Mouse (Mus musculus): ENCODE results near the gene Il18bp. TPM values are rescaled to one million over a fixed set of nuclear protein-coding genes. Genes with fewer than 3 reads are reported as not detected.

Gene Il18bp
- polyA plus RNA-seq (2012; ENCODE audit: low replicate concordance): 5.3 and 23.4 TPM in 2 replicates

DNA sequence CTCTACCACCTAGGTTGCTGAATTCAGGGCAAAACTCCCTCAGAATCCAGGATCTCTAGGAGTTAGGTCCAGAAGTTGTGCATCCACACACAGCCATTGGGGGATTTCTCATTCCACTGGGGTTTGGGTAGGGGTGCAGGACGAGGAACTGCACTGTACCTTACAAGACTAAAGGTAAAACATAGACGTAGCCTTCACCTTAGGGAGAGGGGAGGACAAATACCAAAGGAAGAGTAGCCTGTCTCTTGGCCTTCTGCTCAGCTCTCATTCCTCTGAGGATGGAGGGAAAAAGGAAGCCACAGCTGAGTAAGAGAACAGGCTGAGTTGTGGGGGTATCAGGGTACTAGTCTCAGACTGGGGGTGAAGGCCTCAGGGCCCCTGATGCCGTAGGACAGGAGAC lies at the start of gene Il18bp:
Gene Il18bp, minus strand, starts transcription at position 101 of the 400 bp plus-strand sequence.

DNA sequence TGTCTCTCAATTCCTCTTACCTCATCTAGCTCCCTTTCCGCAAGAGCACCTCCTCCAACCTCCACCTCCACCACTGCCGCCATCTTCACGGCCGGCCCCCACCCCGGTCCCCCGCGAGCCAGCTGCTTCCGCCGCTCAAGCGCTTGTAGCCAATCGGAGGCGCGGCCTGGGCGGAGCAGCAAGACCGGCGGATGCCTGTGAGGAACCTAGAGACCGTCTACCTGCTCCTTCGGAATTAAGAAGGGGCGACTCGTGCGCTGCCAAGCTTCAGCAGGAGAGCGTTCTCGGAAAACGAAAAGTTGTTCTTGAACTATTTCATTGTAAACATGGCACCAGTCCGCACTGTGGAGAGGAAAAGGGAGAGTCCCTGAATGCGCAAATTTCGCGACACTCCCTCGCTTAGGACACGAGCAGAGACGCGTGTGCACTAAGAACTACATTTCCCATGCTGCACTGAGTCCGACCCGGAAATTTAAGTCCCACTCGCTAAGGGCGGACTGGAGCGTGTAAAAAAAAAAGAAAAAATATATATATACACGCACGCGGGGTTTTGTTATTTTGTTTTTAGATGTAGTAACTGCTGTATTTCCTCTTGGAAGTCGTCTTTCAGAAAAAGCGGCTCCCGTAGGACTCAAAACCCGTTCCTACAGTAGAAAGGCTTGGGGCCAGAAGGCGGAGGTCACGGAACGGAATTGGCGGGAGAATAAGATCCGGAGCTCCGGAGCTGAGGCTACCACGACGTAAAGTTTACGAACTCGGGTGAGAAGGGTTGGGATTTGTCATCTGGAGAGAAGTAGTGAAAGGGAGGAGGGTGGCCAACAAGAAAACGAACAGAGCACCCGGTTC lies 46.8 kb upstream of the Il18bp start, which contains the start of the genes Rnf121, Xndc1 and Xntrpc:
Gene Rnf121, minus strand, starts transcription at position 424 of the 846 bp plus-strand sequence.
Gene Xndc1, plus strand, starts transcription at position 466 of the 846 bp plus-strand sequence.
Gene Xntrpc, plus strand, starts transcription at position 668 of the 846 bp plus-strand sequence.

Other genes with a start within 250 kb of the Il18bp start
- gene Phox2a, start 200.4 kb downstream of the Il18bp start, polyA plus RNA-seq (2012; ENCODE audit: low replicate concordance): 0.10 and 0.22 TPM in 2 replicates
- 126 and 174 TPM in 2 replicates for gene Inppl1, start 180.5 kb downstream of the Il18bp start, polyA plus RNA-seq (2012; ENCODE audit: low replicate concordance)
- gene Folr2, start 161.5 kb downstream of the Il18bp start, polyA plus RNA-seq (2012; ENCODE audit: low replicate concordance): not detected in 2 replicates
- 42.3 and 54.1 TPM in 2 replicates for gene Anapc15, start 155.0 kb downstream of the Il18bp start, polyA plus RNA-seq (2012; ENCODE audit: low replicate concordance)
- 15.0 and 17.2 TPM in 2 replicates for gene Folr1, start 147.9 kb downstream of the Il18bp start, polyA plus RNA-seq (2012; ENCODE audit: low replicate concordance)
- gene Lamtor1, start 112.8 kb downstream of the Il18bp start, polyA plus RNA-seq (2012; ENCODE audit: low replicate concordance): 131 and 178 TPM in 2 replicates
- not detected in 2 replicates for gene Tomt, start 112.3 kb downstream of the Il18bp start, polyA plus RNA-seq (2012; ENCODE audit: low replicate concordance)
- not detected in 2 replicates for gene Lrrc51, start 84.8 kb downstream of the Il18bp start, polyA plus RNA-seq (2012; ENCODE audit: low replicate concordance)
- gene Numa1, start 84.6 kb downstream of the Il18bp start, polyA plus RNA-seq (2012; ENCODE audit: low replicate concordance): 74.4 and 142 TPM in 2 replicates
- gene Rnf121, start 46.8 kb upstream of the Il18bp start, polyA plus RNA-seq (2012; ENCODE audit: low replicate concordance): 0.57 and 3.2 TPM in 2 replicates
- 13.5 and 17.2 TPM in 2 replicates for gene Xndc1, start 46.8 kb upstream of the Il18bp start, polyA plus RNA-seq (2012; ENCODE audit: low replicate concordance)
- gene Xntrpc, start 47.0 kb upstream of the Il18bp start, polyA plus RNA-seq (2012; ENCODE audit: low replicate concordance): 0.64 TPM in 1 of 2 replicates, not detected in the other
- gene Trpc2, start 64.4 kb upstream of the Il18bp start, polyA plus RNA-seq (2012; ENCODE audit: low replicate concordance): 0.15 and 4.1 TPM in 2 replicates
- not detected in 2 replicates for gene Art1, start 83.1 kb upstream of the Il18bp start, polyA plus RNA-seq (2012; ENCODE audit: low replicate concordance)
- not detected in 2 replicates for gene Art5, start 90.8 kb upstream of the Il18bp start, polyA plus RNA-seq (2012; ENCODE audit: low replicate concordance)
- gene Chrna10, start 98.1 kb upstream of the Il18bp start, polyA plus RNA-seq (2012; ENCODE audit: low replicate concordance): not detected in 2 replicates
- gene Nup98, start 191.5 kb upstream of the Il18bp start, polyA plus RNA-seq (2012; ENCODE audit: low replicate concordance): 2.6 and 5.6 TPM in 2 replicates
- gene Pgap2, start 191.5 kb upstream of the Il18bp start, polyA plus RNA-seq (2012; ENCODE audit: low replicate concordance): 11.2 and 17.2 TPM in 2 replicates
- gene Rhog, start 237.4 kb upstream of the Il18bp start, polyA plus RNA-seq (2012; ENCODE audit: low replicate concordance): 60.1 and 267 TPM in 2 replicates
- gene Stim1, start 249.1 kb upstream of the Il18bp start, polyA plus RNA-seq (2012; ENCODE audit: low replicate concordance): 40.4 and 40.7 TPM in 2 replicates

Measured in leukemia stem cell, adult 10-12 weeks (primary cell).